Mouse (Mus musculus) cerebellum, adult 2 months (tissue): ENCODE data around the gene Magohb.

Experiments
- CTCF ChIP-seq: fragments of 200-500 bp; IDR thresholded peaks from 2 replicates; pipeline ENCODE4 v1.5.1; 2011; ENCODE audit warnings: low read depth, mild to moderate bottlenecking, control low read depth, low read length, moderate library complexity, borderline replicate concordance; ENCODE audit not compliant: insufficient read depth
- POLR2A ChIP-seq: fragments of 200-500 bp; IDR thresholded peaks from 2 replicates; pipeline ENCODE4 v1.6.1; 2011; ENCODE audit warnings: low read length, control low read depth, borderline replicate concordance; ENCODE audit not compliant: insufficient read depth

GRCm38 (mm10) chr6:131262009-131262408, 31.0 kb downstream of the Magohb start:
- TF ChIP-seq POLR2A (no peak), CTCF (no peak)
